Mouse (Mus musculus): ENCODE measurements at regions not wholly inside any gene's neighbourhood (a gene's known extent, or its start where the extent isn't known, plus 50 kb on each side); places are given as distances from the start of the nearest gene placed in this dataset.

DNA sequence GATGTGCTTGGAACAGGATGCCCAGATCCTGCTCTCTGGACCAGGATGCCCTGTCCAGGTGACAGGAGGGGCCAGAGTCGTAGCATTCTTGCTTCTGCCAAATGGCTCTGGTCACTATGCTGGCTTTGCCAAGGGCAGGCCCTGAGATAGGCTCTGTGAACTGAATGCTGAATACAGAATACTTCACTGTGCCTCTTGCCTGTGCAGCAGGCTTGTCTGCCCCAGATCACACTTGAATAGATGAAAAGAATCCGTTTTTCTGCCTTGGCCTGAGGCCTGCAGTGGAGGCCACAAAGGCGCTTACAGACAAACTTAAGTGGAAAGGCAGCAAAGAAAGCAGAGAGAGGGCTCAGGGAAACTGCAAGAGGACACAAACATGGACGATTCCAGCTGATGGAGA, 99.7 kb upstream of the Arhgap32 start:
- no peak for TF ChIP-seq CTCF (IDR thresholded peaks at IDR 0.05; ENCODE audit: low read depth)
- no peaks in the 10 kb centered on the region for H3K9me3 ChIP-seq (ENCODE audit: control insufficient read depth)

DNA sequence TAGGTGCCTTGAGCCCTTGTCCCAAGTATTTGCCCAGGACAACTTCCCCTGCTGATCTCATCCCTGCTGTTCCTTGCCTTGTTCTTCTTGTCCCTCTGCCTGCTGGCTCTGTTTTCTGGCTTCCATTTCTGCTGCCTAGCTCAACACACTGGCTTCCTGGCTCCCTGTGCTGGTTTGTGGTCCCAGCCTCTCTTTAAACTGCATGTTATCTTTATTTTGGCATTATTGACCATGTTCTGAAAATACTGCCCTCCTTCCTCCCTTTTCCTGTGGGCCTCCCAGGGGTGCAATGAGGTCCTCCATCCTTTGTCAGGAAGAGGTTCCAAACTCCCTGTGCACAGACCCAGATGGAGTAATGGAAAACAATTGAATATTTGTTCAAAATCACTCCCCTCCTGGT, 97.9 kb upstream of the Arhgap32 start:
- Histone ChIP-seq H3K4me1 (replicated peaks; ENCODE audit: control insufficient read depth, insufficient read depth, low read length) (no peaks in the 10 kb centered on the region), H3K27ac (ENCODE audit: low read depth, low read length) (no peak overlapping the region)

More for the DNA sequence above, 99.7 kb upstream of the Arhgap32 start:
- Histone ChIP-seq H3K36me3 (ENCODE audit: control insufficient read depth, insufficient read depth) (no peaks in the 10 kb centered on the region), H3K4me2 (replicated peaks; ENCODE audit: low read depth) (no peak overlapping the region), H3K27me3 (replicated peaks; ENCODE audit: control insufficient read depth, insufficient read depth, low read length) (no peaks in the 10 kb centered on the region), H3K4me3 (ENCODE audit: low read depth, low read length) (no peak overlapping the region), H3K9ac (ENCODE audit: low read depth, low read length) (no peak overlapping the region), H3K27ac (ENCODE audit: low read depth, low read length) (no peak overlapping the region), H3K4me1 (replicated peaks; ENCODE audit: control insufficient read depth, insufficient read depth, low read length) (no peaks in the 10 kb centered on the region)
- ATAC-seq: no peak
- WGBS: 65% methylated on average over 4 of the region's 4 CpGs

DNA sequence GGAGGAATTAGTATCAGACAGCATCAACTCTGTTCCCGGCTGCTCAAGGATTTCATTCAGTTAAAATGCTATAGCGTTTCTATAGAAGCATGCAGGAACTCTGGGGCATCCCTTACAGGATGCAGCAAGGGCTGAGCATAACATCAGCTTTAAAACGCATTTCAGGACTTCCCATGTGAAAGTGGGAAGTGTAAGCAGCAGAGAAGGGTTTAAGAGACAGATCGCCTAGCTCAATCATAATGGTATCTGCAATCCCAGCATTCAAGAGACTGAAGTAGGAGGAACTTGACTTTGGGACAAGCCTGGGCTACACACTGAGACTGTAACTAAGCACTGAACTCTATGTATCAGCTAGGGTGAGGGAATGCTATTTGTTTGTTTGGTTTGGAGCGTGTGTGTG, 96.2 kb upstream of the Arhgap32 start:
- Histone ChIP-seq H3K4me3 (ENCODE audit: low read depth, low read length) (no peak overlapping the region), H3K9ac (ENCODE audit: low read depth, low read length) (no peak overlapping the region), H3K4me1 (replicated peaks; ENCODE audit: control insufficient read depth, insufficient read depth, low read length) (no peaks in the 10 kb centered on the region), H3K36me3 (ENCODE audit: control insufficient read depth, insufficient read depth) (no peaks in the 10 kb centered on the region), H3K4me2 (replicated peaks; ENCODE audit: low read depth) (no peak overlapping the region), H3K9me3 (ENCODE audit: control insufficient read depth) (no peaks in the 10 kb centered on the region), H3K27me3 (replicated peaks; ENCODE audit: control insufficient read depth, insufficient read depth, low read length) (no peaks in the 10 kb centered on the region), H3K27ac (ENCODE audit: low read depth, low read length) (no peak overlapping the region)
- 80% methylated on average over 5 of the region's 5 CpGs for WGBS
- no peak for TF ChIP-seq CTCF (IDR thresholded peaks at IDR 0.05; ENCODE audit: low read depth)
- ATAC-seq: no peak

More for the DNA sequence above, 97.9 kb upstream of the Arhgap32 start:
- H3K36me3 ChIP-seq (ENCODE audit: control insufficient read depth, insufficient read depth): no peaks in the 10 kb centered on the region
- no peak overlapping the region for H3K4me2 ChIP-seq (replicated peaks; ENCODE audit: low read depth)
- H3K4me3 ChIP-seq (ENCODE audit: low read depth, low read length): no peak overlapping the region
- H3K27me3 ChIP-seq (replicated peaks; ENCODE audit: control insufficient read depth, insufficient read depth, low read length): no peaks in the 10 kb centered on the region
- H3K9ac ChIP-seq (ENCODE audit: low read depth, low read length): no peak overlapping the region
- H3K9me3 ChIP-seq (ENCODE audit: control insufficient read depth): no peaks in the 10 kb centered on the region
- no peak for ATAC-seq
- no peak for TF ChIP-seq CTCF (IDR thresholded peaks at IDR 0.05; ENCODE audit: low read depth)

DNA sequence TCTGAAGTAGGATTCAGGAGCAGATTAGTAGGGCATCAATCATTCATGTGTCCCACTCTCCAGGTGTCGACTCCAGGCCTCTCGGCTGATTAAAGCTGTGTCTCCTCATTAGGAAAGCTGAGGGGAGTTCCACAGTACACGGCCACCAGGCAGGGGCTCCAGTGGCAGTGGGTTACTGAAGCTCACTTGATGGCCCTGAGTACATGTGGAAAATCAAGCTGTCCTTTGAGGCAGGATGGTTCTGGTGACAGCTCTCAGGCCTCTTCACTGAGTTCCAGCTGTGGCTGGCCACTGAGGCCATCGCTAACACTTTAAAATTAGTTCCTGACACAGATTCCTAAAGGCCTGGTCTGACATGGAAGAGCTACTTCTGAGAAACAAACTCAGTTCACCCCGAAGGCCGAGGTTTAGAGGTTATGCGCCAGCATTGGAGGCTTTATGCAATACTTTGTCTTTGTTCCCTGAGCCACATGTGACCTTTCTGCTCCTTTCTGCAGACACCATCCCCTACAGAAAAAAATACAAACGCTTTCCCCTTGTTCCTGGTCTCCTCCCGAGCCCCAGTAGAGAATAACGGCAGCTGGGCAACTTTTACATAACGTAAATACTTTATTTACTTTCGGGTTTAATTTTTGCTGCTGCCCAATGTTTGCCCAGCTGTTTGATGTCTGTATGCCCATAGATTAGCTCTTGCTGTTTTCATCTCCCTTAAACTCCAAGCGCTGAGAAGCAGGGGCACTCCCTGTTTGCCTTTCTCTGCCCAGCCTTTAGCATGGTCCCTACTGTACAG, 94.8 kb upstream of the Arhgap32 start:
- Histone ChIP-seq H3K9me3 (ENCODE audit: control insufficient read depth) (no peaks in the 10 kb centered on the region), H3K36me3 (ENCODE audit: control insufficient read depth, insufficient read depth) (no peaks in the 10 kb centered on the region), H3K27ac (ENCODE audit: low read depth, low read length) (no peak overlapping the region), H3K4me1 (replicated peaks; ENCODE audit: control insufficient read depth, insufficient read depth, low read length) (no peaks in the 10 kb centered on the region), H3K27me3 (replicated peaks; ENCODE audit: control insufficient read depth, insufficient read depth, low read length) (no peaks in the 10 kb centered on the region), H3K9ac (ENCODE audit: low read depth, low read length) (no peak overlapping the region), H3K4me3 (ENCODE audit: low read depth, low read length) (no peak overlapping the region), H3K4me2 (replicated peaks; ENCODE audit: low read depth) (no peak overlapping the region; the same call in 1 of the 2 replicates)
- no peak for TF ChIP-seq CTCF (IDR thresholded peaks at IDR 0.05; ENCODE audit: low read depth)
- 32% methylated on average over 13 of the region's 13 CpGs for WGBS
- no peak; the same call in 1 of the 2 replicates for ATAC-seq

DNA sequence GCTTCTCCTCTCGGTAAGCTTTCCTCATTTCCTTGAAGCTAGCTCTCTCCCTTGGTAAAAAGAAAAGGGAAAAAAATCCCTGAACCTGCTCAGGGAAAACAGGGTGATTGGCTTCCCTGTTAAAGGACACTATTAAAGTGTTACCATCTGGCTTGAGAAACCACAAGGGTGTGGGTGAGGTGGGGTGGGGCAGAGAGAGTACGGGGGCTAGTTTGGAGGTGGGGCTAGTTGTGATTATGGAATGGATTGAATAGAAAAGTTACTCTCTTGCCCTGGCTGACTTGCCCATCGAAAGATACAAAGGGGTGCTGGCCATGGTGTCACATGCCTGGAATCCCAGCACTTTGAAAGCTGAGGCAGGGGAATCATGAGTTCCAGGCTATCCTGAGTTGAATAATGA, 94.2 kb upstream of the Arhgap32 start:
- ATAC-seq: no peak
- H3K4me2 ChIP-seq (replicated peaks; ENCODE audit: low read depth): no peak overlapping the region
- WGBS: 41% methylated on average over 3 of the region's 3 CpGs
- H3K27ac ChIP-seq (ENCODE audit: low read depth, low read length): no peak overlapping the region
- H3K4me3 ChIP-seq (ENCODE audit: low read depth, low read length): no peak overlapping the region
- TF ChIP-seq CTCF (IDR thresholded peaks at IDR 0.05; ENCODE audit: low read depth): no peak
- no peaks in the 10 kb centered on the region for H3K36me3 ChIP-seq (ENCODE audit: control insufficient read depth, insufficient read depth)
- H3K9ac ChIP-seq (ENCODE audit: low read depth, low read length): no peak overlapping the region
- no peaks in the 10 kb centered on the region for H3K9me3 ChIP-seq (ENCODE audit: control insufficient read depth)
- no peaks in the 10 kb centered on the region for H3K4me1 ChIP-seq (replicated peaks; ENCODE audit: control insufficient read depth, insufficient read depth, low read length)
- no peaks in the 10 kb centered on the region for H3K27me3 ChIP-seq (replicated peaks; ENCODE audit: control insufficient read depth, insufficient read depth, low read length)

DNA sequence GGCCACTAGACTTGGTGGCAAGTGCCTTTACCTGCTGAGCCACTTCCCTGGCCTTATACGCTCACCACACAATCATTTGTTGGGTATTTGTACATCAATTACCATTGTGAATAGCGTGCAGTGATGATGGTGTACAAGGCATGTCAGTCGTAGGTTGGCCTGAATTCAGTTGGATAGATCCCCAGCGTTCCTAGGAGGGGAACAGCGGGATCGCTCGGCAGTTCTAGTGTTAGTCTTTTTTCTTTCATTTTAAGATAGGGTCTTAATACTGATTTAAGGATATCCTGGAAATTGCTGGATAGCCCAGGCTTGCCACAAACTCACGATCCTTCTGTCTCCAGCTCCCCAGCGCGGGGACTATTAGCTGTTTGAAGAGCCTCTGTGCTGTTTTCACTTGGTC, 92.9 kb upstream of the Arhgap32 start:
- Histone ChIP-seq H3K27ac (ENCODE audit: low read depth, low read length) (no peak overlapping the region), H3K9me3 (ENCODE audit: control insufficient read depth) (no peaks in the 10 kb centered on the region), H3K9ac (ENCODE audit: low read depth, low read length) (no peak overlapping the region), H3K4me2 (replicated peaks; ENCODE audit: low read depth) (no peak overlapping the region), H3K36me3 (ENCODE audit: control insufficient read depth, insufficient read depth) (no peaks in the 10 kb centered on the region), H3K4me3 (ENCODE audit: low read depth, low read length) (no peak overlapping the region), H3K4me1 (replicated peaks; ENCODE audit: control insufficient read depth, insufficient read depth, low read length) (no peaks in the 10 kb centered on the region), H3K27me3 (replicated peaks; ENCODE audit: control insufficient read depth, insufficient read depth, low read length) (no peaks in the 10 kb centered on the region)
- TF ChIP-seq CTCF (IDR thresholded peaks at IDR 0.05; ENCODE audit: low read depth): no peak
- 94% methylated on average over 10 of the region's 10 CpGs for WGBS
- no peak for ATAC-seq

Data from intestine, postnatal 0 days (tissue).